Mouse (Mus musculus): Measurements from ENCODE around the gene Cxcl16.

Gene Cxcl16

GRCm38 (mm10) chr11:70409594-70410296 is 50.0 kb downstream of the Cxcl16 start, which contains the start of gene Pelp1:
TSS of gene Pelp1 (minus strand) at chr11:70410031.
- peak; percentile 94 for DNase-seq

All from lung, postnatal 10 days (tissue).